Mouse (Mus musculus): ENCODE measurements around the gene Zfp536.

GRCm38 (mm10) chr7:37718671-37719402 is 54.6 kb downstream of the Zfp536 start:
- TF ChIP-seq CTCF (IDR thresholded peaks at IDR 0.05; ENCODE audit: control insufficient read depth, insufficient read depth, low read length) = no peak
- no peak for TF ChIP-seq POLR2A (IDR thresholded peaks at IDR 0.05; ENCODE audit: borderline replicate concordance, control insufficient read depth, low read depth, low read length)
